Mouse (Mus musculus): ENCODE results near the gene Grap.

- TF ChIP-seq CTCF (IDR thresholded peaks at IDR 0.05) (no peak), EP300 (IDR thresholded peaks at IDR 0.05) (no peak)
These were observed 11.0 kb upstream of the Grap start for GRCm38 (mm10) chr11:61642106-61642505.
